Mouse (Mus musculus): ENCODE data around the gene Lyrm1. TPM values are rescaled to one million over a fixed set of nuclear protein-coding genes. Genes with fewer than 3 reads are reported as not detected.

Lyrm1 gene
- 1.6 and 4.8 TPM in 2 replicates for polyA plus RNA-seq (2012; rRNA removed; ENCODE audit: low replicate concordance)

DNA sequence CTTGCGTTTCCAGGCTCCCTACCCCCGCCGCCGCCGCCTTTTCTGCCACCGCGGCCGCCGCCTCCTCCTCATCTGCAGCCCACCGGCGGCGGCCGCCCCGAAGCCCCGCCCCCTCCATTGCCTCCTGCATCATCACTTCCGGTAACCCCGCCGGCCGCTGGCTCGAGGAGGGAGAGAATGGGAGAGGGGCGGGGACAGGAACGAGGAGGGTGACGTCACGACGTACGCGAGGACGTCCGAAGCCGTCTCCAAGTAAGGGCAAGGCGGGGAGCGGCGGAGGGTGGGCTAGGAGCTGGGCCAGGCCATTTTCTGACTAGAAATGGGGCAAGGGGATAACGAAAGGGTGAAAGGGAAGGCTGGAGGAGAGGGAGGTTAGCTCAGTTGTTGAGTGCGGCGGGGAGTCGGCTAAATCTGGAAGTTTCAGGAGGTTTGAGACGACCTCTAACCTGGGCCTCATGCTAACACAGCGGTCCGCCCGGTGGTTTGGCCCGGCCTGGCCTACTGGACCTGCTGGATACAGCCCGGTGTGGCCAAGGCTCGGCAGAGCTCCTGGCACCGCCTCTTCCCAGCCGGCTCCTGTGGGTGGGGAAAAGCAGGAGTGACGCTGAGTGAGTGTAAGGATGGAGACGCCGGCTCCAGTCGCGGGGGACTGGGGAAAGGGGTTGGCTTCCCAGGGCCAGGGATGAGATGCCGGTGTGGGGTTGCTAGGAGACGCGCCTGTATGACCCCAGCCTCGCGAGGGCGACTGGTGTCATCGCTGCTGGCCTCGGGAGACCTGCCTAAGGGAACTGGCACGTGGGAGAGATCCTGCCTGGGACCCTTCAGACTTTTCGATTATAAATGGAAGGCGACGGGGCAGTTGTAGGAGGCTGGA is at the start of gene Lyrm1, which contains the start of gene Dcun1d3:
TSS of gene Lyrm1 (plus strand) at position 223 of the 874 bp plus-strand sequence.
TSS of gene Dcun1d3 (minus strand) at position 660 of the 874 bp plus-strand sequence.

Other genes starting within 250 kb of the Lyrm1 start
- gene Acsm4, start 205.8 kb upstream of the Lyrm1 start, polyA plus RNA-seq (2012; rRNA removed; ENCODE audit: low replicate concordance): not detected in 2 replicates
- gene Thumpd1, start 175.1 kb upstream of the Lyrm1 start, polyA plus RNA-seq (2012; rRNA removed; ENCODE audit: low replicate concordance): 17.8 and 20.5 TPM in 2 replicates
- 14.3 and 42.0 TPM in 2 replicates for gene Acsm3, start 134.9 kb upstream of the Lyrm1 start, polyA plus RNA-seq (2012; rRNA removed; ENCODE audit: low replicate concordance)
- gene Rexo5, start 101.9 kb upstream of the Lyrm1 start, polyA plus RNA-seq (2012; rRNA removed; ENCODE audit: low replicate concordance): 1.3 and 2.4 TPM in 2 replicates
- 0.62 and 1.4 TPM in 2 replicates for gene Eri2, start 101.8 kb upstream of the Lyrm1 start, polyA plus RNA-seq (2012; rRNA removed; ENCODE audit: low replicate concordance)
- 4.4 and 8.9 TPM in 2 replicates for gene Dcun1d3, start 437 bp downstream of the Lyrm1 start, polyA plus RNA-seq (2012; rRNA removed; ENCODE audit: low replicate concordance)
- 0.01 and 0.16 TPM in 2 replicates for gene Dnah3, start 199.4 kb downstream of the Lyrm1 start, polyA plus RNA-seq (2012; rRNA removed; ENCODE audit: low replicate concordance)
- gene Tmem159, start 206.5 kb downstream of the Lyrm1 start, polyA plus RNA-seq (2012; rRNA removed; ENCODE audit: low replicate concordance): 25.1 and 35.3 TPM in 2 replicates
- 0.04 TPM in 1 of 2 replicates, not detected in the other for gene Zp2, start 249.4 kb downstream of the Lyrm1 start, polyA plus RNA-seq (2012; rRNA removed; ENCODE audit: low replicate concordance)